In genomic region chr14:88801328-88801727, GRCm38 (mm10) we compare ENCODE assay signal across 17 mouse cellular contexts.
"Had no signal": no experiment of that assay in that cellular context is flagged by ENCODE, and none has a peak within 500 bp of the region (broad histone marks: within the 10 kb centered on the region; RNA-seq: fewer than 3 reads in every experiment).

No protein-coding gene starts in this region.

- H3K36me3 ChIP-seq: lung, embryonic 15.5 days; midbrain, embryonic 13.5 days; midbrain, embryonic 15.5 days; neural tube, embryonic 12.5 days; stomach, embryonic 15.5 days had no signal

- H3K4me2 ChIP-seq: lung, embryonic 15.5 days; midbrain, embryonic 11.5 days; midbrain, embryonic 13.5 days; midbrain, embryonic 15.5 days; neural tube, embryonic 12.5 days; stomach, embryonic 15.5 days had no signal

- H3K4me1 ChIP-seq: lung, embryonic 15.5 days; megakaryocyte, embryonic 14.5 days; midbrain, embryonic 13.5 days; midbrain, embryonic 15.5 days; neural tube, embryonic 12.5 days; stomach, embryonic 15.5 days had no signal

- H3K9me3 ChIP-seq: lung, embryonic 15.5 days; megakaryocyte, embryonic 14.5 days; midbrain, embryonic 13.5 days; midbrain, embryonic 15.5 days; neural tube, embryonic 12.5 days; stomach, embryonic 15.5 days had no signal

- ATAC-seq: lung, postnatal 0 days; midbrain, embryonic 13.5 days; midbrain, embryonic 15.5 days had no signal

- H3K27me3 ChIP-seq: lung, embryonic 15.5 days; megakaryocyte, embryonic 14.5 days; midbrain, embryonic 13.5 days; midbrain, embryonic 15.5 days; neural tube, embryonic 12.5 days; stomach, embryonic 15.5 days had no signal

- DNase-seq: lung, adult 2 months; lung, postnatal 14 days; lung, postnatal 36 days; right cerebral cortex, postnatal 14 days; thymus, adult 18-20 months; thymus, postnatal 14 days; thymus, postnatal 36 days had no signal

- H3K27ac ChIP-seq: lung, embryonic 15.5 days; macrophage; midbrain, embryonic 13.5 days; midbrain, embryonic 15.5 days; neural tube, embryonic 12.5 days; stomach, embryonic 15.5 days; stomach, postnatal 0 days had no signal

- H3K4me3 ChIP-seq: lung, embryonic 15.5 days; megakaryocyte, embryonic 14.5 days; midbrain, embryonic 13.5 days; midbrain, embryonic 15.5 days; neural tube, embryonic 12.5 days; stomach, embryonic 15.5 days had no signal

- H3K9ac ChIP-seq: lung, embryonic 15.5 days; midbrain, embryonic 13.5 days; midbrain, embryonic 15.5 days; neural tube, embryonic 12.5 days; stomach, embryonic 15.5 days had no signal
